Mouse (Mus musculus): ENCODE results near the gene Adamtsl1.

Adamtsl1 gene

GRCm38 (mm10) chr4:86191195-86191594 is 677.2 kb downstream of the Adamtsl1 start:
- no peak for DNase-seq (ENCODE audit: low spot score in 2 of 2)

DNA sequence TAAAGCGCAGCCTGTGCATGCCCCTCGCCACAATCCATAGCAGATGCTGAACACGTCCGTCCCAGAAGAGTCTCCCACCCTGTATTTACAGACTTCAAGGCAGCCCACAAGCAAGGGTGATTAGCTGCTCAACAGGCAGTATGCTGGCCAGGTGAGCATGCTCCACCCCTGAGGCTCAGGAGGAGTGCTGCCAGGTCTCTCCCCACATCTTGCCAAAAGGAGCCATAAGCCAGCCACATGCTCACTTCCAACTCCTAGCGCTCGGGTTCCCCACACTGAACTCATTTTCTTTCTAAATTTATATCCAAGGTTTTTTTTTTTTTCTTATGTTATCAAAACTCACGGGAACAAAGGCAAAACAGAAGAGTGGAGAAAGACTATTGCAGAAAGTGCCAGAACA is 687.8 kb downstream of the Adamtsl1 start:
- no peak for DNase-seq (ENCODE audit: low spot score in 2 of 2)

DNA sequence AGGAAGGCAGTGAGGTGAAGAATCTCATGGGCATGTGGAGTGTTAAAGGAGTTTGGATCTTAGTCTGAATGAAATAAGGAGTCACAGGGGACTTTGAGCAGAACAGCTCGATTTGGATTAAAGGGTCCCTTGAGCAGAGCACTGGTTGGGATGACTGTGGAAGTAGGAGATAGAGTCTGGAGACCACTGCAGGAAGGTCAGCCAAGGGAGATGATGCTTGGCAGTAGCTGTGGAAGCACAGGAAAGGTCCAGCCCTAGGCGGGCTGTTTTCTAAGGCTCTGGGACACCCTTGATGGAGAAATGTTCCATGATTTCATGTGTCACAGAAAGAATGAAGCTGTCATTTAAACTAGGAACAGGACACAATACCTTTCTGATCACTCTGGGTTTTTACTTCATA is 689.3 kb downstream of the Adamtsl1 start:
- no peak for DNase-seq (ENCODE audit: low spot score in 2 of 2)

DNA sequence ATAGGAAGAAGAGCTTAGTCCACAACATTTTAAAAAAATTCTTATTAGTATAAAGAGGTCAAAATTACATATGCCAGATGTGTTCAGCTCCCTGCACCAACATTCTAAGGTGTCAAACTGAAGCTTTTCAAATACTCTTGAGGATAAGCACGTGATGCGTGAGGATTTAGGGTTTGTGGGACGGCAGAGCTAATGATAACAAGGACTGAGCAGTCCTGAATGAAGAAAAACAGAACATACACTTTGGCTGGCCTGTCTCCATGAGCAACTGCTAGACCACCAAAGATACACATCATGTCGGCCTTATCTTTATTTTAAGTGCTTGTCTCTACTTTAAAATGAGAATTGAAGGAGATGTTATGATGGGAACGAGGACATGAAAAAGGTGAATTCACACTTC is 710.9 kb downstream of the Adamtsl1 start:
- DNase-seq (ENCODE audit: low spot score in 2 of 2): no peak

DNA sequence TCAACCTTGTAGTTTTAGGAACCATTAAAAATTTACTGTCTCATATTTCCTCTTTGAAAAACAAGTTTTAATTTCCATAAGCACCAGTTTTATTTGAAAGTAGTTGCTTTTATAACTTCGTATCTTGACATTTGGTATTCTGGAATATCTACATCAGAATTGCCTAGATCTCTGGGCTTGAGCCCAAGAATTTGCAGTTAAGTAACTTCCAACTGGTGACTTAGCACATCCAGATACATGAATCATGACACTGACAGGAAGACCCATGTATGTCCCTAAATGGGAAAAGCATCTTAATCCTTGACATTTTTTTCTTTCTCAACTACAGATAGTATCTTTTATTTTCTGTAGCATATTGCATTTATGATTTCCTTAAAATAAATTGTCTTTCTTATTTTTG is 713.1 kb downstream of the Adamtsl1 start:
- DNase-seq (ENCODE audit: low spot score in 2 of 2): no peak

- DNase-seq (ENCODE audit: low spot score in 2 of 2): peak in 1 of 2 experiments; percentile 5
Observed at GRCm38 (mm10) chr4:86233197-86233596, 719.2 kb downstream of the Adamtsl1 start.

DNA sequence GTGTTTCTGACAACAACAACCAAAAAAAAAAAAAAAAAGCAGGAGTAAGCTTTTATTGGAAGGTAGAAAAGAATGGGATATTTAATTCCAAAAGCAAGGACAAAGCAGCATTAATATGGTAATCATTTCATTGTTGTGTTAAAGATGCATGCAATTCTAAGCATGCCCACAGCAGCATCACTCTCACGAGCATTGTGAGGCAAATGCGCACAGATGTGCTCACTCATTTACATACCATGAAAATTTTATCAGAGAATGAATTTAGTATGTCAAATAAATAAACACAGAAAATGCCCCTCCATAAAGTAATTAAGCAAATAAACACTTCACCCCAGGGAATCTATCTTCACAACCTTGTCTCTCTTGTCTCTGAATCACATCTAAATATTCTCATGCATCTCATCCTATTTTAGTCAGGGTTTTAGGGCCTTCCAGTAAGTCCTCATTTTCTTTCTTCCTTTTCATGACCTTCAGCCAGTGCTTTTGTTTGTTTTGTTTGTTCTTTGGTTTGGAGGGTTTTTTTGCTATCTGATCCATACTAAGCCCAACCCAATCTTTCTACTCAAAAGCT is 728.0 kb downstream of the Adamtsl1 start:
- DNase-seq (ENCODE audit: low spot score in 2 of 2): no peak

DNA sequence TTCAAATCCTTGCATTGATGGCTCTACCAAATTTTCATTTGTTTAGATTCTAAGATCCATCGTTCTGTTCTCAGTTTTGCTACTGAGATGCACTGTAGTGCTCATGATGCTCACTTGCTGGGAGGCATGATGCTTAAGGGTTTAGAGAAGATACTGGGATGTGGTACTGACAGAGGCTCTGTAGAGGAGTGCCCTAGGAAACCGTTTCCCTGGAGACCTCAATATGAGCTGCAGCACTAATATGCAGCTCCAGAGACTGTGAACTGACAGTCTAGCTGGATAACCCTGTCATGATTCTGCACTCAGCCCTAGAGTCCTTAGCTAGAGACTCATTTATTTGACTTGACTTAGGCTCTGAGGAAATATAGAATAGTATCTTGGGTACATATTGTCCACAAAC is 756.1 kb downstream of the Adamtsl1 start:
- no peak for DNase-seq (ENCODE audit: low spot score in 2 of 2)

DNA sequence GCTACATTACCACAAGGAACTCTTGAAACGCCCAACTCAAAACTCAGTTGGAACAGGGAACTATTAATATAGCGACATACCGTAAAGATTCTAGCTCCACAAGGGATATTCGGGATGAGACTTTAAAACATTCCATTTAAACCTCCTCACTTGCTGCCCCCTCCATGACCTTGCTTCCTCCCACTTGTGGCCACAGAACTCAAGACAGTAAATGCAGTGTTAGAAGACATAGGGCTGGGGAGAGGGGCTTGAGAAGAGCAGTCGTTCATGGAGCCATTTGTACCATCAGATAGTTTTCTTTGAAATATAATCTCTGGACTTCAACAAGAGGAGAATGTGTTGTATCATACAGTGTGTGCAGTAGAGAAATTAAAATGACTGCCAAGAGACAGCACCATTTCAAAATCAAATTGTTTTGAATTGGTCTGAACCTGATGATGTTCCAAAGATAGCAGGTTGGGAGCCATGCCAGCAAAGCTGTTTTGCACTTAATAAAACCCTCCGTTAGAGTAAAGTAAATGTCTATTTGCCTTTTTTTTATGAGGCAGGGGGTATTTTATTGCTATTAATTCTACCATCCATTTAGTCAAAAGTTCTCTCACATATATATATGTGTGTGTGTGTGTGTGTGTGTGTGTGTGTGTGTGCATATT is 759.9 kb downstream of the Adamtsl1 start:
- no peak for DNase-seq (ENCODE audit: low spot score in 2 of 2)

DNA sequence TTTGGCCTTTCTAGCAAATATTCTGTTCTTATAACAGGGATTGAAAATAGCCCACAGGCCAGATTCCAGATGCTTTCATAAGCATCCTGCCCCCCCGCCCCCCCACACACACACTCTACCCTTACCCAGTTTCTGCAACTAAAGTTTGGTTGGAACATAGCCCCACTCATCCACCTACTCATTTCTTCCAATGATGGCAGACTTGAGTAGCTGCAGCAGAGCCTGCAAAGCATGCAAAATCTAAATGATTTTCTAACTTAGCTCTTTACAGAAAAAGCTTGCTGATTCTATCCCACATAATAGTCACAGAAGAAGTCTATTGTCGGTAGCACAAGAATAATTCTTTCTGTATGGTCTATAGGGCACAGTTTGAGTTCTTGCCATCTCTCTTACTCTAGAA is 760.7 kb downstream of the Adamtsl1 start:
- DNase-seq (ENCODE audit: low spot score in 2 of 2): peak in 1 of 2 experiments; percentile 16

- DNase-seq (ENCODE audit: low spot score in 2 of 2): no peak
Observed at GRCm38 (mm10) chr4:86276021-86276813, 762.2 kb downstream of the Adamtsl1 start.

DNA sequence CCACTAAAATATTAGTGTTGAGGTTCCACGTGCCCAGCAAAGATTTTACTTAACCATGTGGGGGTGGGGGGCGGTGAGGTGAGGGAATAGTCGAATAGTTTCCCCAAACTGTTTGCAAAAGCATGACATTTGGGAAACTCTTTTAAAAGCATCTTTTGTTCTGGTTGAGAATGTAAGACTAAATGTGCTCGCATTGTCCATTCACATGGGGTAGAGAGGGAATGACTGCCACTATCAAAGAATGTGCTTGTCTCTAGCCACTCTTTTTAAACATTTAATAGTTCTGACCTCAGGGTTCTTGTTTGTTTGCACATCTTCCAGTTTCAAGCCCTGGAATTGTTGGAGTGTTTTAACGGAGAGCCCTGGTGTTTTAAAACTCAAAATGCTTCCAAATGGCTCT is 764.6 kb downstream of the Adamtsl1 start:
- DNase-seq (ENCODE audit: low spot score in 2 of 2): no peak

GRCm38 (mm10) chr4:86286572-86286971 is 772.6 kb downstream of the Adamtsl1 start:
- DNase-seq (ENCODE audit: low spot score in 2 of 2): no peak

- DNase-seq (ENCODE audit: low spot score in 2 of 2): no peak
Observed at GRCm38 (mm10) chr4:86288264-86288663, 774.3 kb downstream of the Adamtsl1 start.

DNA sequence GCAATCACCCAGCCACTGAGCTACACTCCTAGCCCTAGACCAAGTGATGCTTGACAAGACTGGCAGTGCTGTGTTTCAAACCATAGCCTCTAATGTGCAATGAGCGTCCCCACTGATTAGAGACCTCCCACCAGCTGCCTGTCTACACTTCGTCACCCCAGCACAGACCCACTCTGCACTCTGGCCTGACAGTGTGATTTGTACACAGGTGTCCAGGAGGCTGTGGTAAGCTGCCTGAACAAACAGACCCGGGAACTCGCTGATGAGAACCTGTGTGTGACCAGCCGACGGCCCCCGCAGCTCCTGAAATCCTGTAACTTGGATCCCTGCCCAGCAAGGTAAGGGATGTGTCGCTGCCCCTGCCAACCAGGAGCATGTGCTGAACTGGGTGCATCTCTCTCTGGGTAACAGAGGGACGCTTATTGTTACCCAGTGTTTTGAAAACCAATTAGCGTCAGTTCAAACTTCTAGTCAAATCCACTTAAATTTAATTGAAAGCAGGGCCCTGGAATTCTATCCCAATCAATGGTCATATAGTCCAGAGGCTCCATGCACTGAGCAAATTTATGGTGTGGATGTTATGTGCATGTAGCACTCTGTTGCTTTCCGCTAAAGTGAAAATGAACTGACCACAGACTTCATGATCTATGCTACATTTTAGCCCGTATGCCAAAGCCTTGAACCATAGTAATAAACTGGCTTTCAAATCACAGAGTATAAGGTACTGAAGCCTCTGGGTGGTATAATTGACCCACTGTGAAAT is 775.7 kb downstream of the Adamtsl1 start:
- no peak for DNase-seq (ENCODE audit: low spot score in 2 of 2)

DNA sequence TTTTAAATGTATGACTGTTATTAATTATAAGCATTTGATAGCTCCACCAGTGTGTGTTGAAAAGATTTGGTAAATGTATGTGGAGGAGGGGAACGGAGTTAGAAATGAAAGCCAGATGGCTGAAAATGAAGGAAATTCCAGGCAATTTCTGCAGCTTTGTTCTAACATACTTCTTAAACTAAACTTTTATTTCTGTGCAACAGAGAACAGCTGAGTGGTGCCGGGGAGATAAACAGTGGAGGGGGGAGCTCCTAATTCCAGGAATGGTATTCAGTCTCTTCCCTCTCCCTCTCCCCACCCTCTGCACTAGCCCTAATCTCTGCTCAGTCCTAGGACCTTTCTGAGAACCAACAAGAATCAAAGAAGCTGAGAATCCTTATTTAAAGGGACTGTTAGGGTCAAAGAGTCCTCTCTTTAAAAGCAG is 780.9 kb downstream of the Adamtsl1 start:
- no peak for DNase-seq (ENCODE audit: low spot score in 2 of 2)

- no peak for DNase-seq (ENCODE audit: low spot score in 2 of 2)
Observed at GRCm38 (mm10) chr4:86301469-86301868, 787.5 kb downstream of the Adamtsl1 start.

DNA sequence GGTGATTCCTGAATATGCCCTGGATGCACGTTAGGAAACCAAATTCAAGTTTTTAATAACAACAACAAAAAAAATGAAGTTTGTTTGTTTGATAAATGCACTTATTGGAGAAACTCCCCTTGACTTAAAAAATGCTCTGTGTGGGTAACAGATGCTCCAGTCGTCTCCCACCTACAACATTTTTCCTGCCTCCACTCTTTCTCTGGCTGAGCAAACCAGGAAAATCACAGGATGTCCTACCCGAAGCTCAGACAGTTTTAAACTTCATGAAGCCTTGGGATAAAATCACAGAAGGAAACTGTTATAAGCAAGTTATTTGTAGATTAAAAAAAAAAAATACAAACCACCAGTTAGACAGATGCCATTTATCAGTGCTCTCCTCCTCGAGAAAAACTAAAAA is 788.1 kb downstream of the Adamtsl1 start:
- no peak for DNase-seq (ENCODE audit: low spot score in 2 of 2)

DNA sequence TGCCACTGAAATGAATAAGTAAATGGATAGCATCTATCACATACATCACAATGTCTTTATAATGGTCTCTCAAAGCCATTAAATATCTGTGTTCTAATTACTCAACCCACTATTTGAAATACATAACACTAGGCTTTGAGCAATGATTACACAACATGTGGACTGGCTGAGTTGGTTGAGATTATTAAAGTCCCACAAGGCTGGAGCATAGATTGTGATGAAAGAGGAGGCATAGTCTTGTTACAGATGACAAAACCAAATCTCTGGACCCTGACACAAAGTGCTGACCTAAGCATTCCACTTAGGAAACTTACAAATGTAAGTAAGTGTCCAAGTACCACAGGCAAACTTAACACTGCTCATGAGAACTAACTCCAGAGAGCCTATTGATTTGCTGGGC is 792.8 kb downstream of the Adamtsl1 start:
- no peak for DNase-seq (ENCODE audit: low spot score in 2 of 2)

GRCm38 (mm10) chr4:86309178-86309577 is 795.2 kb downstream of the Adamtsl1 start:
- no peak for DNase-seq (ENCODE audit: low spot score in 2 of 2)

DNA sequence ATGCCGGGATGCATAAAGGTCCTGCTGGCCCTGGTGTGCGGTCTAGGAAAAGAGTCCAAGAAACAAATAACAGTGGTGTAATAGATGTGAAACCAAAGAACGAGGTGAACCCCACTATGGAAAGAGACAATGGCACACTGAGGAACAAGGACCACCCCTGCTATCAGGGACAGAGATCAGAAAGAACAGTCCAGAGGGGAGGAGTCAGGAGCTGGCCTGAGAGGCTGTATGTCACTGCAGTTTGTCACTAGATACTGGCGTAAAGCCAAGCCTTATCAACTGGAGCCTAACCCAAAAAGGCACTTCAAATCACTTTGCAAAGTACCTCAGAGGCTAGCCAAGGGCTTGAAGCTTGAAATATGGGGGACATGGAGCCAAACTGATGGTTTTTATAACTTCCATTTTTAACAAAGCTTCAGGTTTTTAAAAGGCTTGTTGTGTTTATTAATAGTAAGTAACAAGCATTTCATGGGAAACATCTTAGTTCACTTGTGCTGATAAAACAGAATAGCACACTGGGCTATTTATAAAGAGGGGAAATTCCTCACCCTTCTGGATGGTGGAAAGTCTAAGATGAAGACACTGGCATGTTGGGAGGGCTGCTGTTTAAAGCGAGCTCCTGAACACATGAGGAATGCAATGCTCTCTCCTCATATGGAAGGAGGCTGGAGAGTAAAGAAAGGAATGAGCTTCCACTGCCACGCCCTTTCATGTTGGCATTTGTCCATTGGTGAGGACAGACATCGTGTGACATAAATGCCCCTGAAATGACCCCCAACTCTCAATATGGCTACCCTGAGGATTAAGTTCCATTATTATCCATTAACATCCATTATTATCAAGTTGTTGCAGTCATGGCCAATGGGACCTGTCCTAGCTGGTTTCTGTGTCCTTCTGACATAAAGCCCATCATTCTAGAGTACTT is 797.1 kb downstream of the Adamtsl1 start:
- DNase-seq (ENCODE audit: low spot score in 2 of 2): no peak

Measured in right cerebral cortex, postnatal 36 days (tissue).